Mouse (Mus musculus) gastrocnemius, adult 18-20 months (tissue): ENCODE results near the gene Dpp6. TPM values are rescaled to one million over a fixed set of nuclear protein-coding genes. Genes with fewer than 3 reads are reported as not detected.

ENCODE experiments used
- DNase-seq: peaks from one replicate; pipeline ENCODE4 v3.0.0; 2021; ENCODE audit warnings: low spot score
- long read RNA-seq, 2 experiments: library from polyadenylated mRNA; stranded (forward); transcript quantifications; one replicate each; pipeline ENCODE4 v2.0.0; 2021
- total RNA-seq, 2 experiments: library from RNA; stranded (reverse); gene quantifications; 2 replicates each; pipeline ENCODE4 v1.2.3; 2021

Dpp6 gene
- under 1 TPM; 0.57 to 0.59 TPM for total RNA-seq
- long read RNA-seq, experiment 1: 0 reads
- long read RNA-seq, experiment 2: 0 reads

DNA sequence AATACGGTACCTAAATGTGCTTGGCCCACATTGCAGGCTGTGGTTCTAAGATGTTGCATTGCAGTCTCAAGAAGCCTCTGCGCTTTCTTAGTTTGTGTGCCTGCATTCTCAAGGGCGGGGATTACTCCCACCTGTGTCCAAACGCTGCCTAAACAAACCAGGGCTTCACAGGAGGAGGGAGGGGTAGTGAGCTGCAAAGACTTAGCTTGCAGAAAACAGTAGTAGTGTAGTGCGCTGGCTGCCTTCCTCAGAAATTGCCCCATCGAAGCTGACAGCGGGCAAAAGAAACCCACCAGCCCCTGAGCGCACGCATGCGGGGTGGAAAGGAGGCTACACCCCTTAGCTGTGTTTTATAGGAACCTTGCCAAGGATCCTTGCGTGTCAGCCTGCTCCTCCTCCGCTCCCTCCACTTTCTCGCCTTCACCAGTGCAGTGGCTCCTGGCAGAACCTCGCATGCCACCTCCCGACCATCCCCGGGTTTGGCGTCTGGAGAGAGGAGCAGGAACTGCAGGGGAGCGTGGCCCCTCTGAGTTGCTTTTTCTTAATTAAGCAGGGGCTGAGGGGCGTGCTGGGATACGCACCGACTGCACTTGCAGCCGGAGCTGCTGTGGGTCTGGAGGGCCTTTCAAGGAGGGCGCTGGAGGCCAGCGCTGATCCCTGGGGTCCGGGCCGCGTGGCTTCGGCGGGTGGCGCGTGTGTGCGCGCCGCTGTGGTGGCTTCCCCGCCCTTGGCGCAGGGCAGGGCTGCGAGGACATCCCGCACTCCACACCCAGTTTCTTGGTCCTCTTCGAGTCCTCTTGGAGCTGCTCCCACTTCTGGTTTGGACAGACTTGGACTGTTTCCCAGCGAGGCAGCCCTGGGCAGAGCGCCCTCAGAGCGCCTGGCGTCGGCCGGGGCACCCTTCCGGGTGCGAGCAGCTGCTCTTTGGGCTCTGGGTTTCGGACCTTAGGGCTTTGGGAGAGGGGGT, at the start of gene Dpp6:
TSS of gene Dpp6 (plus strand) at position 229 of the 967 bp plus-strand sequence.
- no peak for DNase-seq

DNA sequence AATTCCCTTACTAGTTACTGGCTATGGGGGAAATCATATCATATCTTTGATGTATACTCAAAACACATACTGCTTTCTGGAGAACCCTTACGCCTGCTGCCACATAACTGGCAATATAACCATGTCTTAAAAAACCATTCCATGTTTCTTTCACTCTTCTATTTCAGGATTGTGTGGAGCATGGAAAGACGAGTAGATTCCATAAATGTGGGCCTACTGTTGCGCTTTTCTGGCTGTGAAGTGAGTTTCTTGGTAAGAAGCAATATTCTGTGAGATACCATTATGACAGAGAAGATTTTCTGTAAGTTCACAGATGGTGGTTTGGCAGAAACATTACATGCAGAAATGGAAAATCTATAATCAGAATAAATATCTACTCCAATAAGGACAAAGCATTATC, 33.0 kb upstream of the Dpp6 start:
- no peak for DNase-seq

DNA sequence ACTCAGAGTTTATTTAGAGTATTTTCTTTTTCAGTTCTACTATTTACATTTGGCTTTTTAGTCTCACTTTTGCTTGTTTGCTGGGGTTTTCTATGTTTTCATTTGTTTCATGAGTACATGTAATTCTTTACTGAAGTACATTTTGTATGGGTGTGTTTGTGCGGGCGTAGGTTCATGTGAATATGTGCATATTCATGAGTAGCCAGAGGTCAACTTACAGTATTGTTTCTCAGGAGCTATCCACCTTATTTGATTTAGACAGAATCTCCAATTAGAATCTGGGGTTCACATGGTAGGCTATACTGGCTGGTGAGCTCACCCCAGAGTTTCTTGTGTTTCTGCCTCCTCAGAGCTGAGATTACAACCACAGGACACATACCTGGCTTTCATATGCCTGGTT, 21.5 kb upstream of the Dpp6 start:
- no peak for DNase-seq

DNA sequence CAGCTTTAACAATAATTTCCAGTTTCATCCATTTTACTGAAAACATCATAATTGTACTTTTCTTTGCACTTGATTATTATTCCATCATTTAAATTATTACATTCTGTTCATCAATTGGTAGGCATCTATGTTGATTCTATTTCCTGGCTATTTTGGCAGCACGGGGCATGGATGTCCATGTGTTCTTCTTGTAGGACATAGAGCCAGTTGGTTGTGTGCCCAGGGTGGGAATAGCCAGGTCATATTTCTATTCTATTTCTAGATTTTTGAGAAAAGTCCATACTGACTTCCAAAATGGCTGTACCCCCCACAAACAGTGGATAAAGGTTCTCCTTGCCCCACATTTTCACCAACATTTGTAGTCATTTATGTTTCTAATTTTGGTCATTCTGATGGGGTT, 19.0 kb downstream of the Dpp6 start:
- no peak for DNase-seq

DNA sequence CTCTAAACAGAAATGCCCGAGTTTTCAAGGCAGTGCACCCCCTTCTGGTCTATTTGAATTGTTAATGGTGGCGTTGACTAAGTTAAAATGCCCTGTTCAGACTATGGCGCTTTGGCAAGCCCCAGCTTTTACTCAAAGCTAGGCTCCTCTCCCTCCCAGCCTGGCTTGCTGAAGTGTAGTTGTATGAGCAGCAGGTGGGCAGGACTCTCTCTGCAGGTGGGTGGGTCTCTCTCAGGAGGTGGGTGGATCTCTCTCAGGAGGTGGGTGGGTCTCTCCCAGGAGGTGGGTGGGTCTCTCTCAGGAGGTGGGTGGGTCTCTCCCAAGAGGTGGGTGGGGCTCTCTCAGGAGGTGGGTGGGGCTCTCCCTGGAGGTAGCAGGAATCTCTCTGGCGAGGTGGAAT, 24.1 kb downstream of the Dpp6 start:
- DNase-seq: no peak

DNA sequence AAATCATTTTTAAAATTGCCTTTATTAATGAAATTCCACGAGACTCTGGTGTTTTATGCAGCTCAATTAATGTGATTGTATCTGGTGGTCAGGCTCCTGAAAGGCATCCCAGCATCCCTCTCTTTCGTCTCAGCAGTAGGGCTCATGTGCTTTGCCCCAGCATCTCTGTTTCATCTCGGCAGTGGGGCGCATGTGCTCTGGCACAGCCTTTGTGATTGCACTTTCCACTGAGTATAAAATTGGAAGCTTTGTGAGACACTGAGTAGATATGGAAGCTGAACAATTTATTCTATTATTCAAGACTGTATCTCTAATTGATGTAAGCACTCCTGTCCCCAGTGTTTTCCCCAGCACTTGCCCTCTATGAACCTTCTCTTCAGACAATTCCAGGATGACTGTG, 37.7 kb downstream of the Dpp6 start:
- DNase-seq: no peak

DNA sequence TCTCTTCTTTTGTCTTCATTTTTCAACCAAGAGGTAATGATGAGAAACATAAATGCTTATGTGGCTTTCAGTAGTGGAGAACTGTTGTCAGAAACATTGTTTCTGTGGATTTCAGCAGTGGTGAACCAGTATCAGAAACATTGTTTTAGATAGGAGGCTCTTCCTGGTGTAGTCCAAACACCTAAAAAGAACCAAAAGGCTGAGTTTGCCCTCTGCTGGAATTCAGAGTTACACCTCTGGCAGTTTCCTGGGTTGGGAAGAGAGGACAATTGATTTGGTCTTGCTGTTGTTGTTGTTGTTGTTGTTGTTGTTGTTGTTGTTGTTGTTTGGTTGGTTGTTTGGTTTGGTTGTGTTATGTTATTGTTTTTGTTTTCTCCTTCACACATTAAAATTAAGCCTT, 58.4 kb downstream of the Dpp6 start:
- no peak for DNase-seq

DNA sequence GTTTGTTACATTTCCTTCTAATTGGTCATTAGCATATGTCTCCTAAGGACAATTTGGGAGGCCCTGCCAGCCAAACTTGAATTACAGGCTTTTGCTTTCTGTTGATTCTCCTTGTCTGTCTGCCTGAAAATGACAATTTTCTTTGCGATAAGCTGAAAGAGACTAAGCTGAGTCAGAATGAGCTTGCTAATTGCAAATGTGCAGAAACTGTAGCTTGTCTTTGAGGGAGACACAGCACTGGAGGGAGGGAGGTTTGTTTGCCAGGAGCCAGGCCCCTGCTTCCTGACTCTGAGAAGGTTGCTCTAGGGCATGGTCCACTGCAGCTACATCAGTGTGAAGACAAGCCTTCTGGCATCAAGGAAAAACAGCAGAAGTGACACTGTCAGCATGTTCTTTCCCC, 70.5 kb downstream of the Dpp6 start:
- DNase-seq: no peak

DNA sequence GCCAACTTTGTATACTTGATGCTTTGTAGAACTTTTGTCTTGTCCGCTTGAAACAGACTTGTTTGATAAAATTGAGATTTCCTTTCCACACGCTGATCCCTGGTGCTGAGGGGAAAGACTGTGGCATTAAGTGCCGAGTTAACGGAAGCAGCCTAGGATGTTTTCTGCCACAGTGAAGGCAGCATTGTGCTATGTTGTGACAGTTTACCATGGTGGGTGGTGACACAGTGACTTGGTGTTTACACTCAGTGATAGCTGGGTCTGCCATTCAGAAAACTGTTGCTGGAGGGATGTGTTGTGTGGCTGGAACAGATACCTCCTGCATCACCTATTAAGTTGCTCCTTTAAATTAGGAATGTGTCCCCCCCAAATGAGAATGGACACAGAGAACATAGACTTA, 71.1 kb downstream of the Dpp6 start:
- DNase-seq: no peak

DNA sequence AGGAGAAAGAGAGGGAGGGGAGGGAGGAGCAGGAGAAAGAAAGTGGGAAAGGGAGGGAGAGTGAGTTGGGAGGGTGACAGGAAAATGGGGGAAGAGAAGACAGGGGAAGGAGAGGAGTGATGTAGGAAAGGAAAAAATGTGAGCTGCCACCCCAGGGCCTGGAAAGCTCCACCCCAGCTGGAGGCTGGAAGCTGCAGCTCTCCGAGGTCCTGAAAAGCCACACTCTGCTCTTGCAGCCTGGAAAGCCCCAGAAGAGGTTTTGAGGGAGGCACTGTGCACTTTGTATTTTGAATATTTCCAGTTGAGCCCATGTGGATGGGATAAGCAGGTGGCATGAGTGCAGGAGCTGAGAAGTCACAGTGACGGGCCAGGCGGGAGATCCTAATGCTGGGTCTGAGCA, 77.3 kb downstream of the Dpp6 start:
- no peak for DNase-seq

DNA sequence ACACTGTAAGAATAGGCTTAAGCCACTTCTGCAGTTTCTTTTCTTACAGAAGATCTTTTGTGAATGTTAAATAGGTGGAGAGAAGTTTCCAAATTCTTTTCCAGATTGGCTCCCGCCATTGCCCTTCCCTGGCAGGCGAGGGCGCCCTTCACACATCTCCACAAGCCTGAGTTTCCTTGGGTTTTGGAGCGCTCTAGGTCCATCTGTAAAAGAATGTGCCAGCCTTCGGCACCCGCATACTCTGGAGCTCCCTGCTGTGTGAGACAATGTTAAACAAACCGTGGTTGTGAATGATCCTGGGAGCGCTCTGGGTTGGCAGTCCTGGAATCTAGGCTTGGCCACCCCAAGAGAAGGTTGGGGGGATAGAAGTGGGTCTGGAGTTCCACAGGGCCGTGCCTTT, 86.8 kb downstream of the Dpp6 start:
- no peak for DNase-seq

DNA sequence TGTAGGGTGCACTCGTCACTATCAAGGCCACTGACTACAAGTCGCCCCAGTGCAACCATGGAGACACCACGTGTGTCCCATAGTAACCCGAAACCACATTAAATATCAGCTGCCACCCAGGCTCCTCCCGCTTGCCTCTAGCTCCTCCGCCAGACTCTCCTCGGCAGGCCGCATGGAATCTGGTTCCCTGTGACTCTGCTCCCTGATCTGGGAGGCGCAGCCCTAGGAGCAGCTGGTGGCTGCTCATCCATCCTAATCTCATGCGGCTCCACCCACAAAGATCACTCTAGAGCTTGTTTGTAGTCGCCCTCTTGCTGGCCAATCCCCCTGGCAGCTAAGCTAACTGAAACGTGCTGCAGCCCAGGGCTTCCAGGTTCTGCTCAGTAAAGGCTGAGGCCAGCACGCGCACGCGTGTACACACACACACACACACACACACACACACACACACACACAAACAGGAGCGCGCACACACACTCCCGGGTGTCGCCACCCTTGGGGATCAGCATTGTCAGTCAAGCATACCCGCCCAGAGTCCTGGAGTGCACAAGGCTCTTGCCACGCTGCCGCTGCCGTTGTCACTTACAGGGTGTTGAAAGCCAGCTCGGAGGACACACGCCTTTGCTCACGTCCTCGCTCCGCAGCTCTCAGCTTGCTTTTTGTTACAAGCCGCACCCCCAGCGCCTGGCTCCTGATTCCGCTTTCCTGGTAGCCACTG, 87.5 kb downstream of the Dpp6 start:
- no peak for DNase-seq

DNA sequence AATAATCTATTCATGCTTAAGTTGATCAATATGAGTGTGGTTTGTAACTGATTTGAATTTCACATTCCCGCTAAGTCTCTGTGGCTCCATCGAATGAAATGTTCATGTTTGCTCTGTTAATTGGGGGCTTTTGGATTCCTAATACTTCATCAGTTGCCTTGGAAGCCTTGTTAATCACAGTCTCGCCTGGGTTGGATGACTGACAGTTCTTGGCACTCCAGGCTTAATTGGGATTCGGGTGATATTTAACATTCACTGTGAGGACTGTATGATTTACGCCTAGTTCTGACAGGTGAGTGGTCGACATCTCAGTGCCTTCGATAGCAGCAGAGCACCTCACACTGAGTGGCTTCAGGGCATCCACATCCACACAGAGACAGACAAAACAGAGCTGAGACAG, 90.1 kb downstream of the Dpp6 start:
- no peak for DNase-seq

DNA sequence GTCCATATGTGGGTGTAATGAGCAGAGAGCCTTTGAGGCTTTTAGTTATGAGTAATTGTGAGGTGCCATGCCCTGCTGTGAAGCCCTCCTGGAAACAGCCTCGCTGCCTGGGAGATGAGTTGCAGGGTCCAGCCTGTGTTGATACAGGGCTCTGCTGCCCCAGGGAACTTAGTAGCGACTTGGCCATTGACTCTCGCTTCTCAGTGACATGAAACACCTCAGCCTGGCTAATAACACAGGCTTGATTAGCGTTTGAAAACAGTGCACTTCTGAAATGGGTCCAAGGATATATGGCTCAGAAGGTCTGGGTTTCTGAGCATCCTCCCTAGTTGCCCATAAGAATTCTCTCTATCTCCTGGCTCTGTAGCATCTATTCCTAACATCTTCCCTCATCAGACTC, 91.6 kb downstream of the Dpp6 start:
- no peak for DNase-seq

DNA sequence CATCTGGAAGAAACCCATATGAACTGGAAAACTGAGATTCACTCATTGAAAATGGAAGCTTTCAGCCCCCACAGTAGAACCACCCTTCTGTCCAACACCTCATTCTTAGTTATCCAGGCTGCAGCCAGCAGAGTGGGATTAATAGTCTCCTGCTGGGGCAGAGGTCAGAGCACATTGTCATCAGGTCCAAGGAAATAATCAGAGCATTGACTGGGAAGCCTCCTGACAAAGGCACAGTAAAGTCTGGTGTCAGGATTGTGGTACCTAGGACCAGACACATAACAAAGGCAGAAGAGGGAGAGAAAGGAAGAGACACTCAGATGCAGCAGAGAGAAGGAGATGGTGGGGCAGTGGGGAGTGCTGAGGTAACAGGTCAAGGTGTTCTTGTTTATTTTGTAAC, 93.3 kb downstream of the Dpp6 start:
- DNase-seq: no peak

DNA sequence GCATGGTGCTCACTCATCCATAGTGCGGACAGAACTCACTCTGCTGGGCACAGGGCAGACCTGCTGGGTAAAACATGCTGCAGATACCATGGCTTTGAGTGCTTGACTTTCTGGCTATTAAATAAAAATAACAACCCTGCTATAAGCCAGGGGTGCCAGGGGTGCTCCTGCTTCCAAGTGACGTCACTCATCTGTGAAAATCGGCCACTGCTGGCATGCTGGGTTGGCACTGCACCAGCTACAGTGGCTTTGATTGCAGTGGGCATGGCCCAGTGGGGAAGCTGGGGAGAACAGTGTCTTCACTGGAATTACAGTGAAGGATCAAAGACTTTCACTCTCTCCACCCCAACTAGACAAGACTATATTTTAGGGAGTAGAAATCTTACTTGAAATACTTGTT, 95.0 kb downstream of the Dpp6 start:
- DNase-seq: no peak

DNA sequence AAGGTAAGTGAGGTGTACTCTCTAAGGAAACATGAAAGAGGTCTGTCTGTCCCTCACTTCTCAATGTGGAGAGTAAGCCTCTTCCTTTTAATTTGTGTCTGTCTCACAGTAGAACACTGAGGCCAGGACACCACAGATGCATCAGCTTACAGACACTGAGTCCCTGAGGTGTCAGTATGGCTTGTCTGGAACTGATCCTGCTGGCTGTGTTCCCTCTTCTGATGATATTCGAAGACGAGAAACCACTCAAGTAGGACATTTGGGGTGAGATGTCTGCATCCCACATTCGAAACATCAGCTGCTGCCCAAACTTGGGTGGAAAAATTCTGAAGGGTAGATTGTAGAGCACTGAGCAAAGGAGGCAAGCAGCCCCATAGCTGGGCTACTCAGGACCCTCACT, 101.8 kb downstream of the Dpp6 start:
- DNase-seq: no peak

DNA sequence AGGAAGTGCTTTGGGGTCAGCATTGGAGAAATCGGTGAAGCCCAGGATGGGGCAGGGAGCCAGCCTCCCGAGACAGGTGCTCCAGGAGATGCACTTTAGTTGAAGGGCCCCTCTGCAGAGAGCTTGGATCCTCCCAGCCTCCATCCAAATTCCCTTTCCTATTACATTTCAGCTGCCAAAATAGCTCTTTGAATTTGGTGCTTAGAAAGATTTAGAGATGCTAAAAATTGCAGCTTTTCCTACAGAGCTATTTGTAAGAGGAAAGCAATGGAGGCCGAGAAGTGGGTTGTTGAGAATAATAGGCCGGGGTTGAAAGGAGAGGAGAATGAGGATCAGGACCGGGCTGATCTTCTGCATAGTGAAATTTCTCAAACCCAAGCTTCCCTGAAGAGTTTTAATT, 107.5 kb downstream of the Dpp6 start:
- no peak for DNase-seq

DNA sequence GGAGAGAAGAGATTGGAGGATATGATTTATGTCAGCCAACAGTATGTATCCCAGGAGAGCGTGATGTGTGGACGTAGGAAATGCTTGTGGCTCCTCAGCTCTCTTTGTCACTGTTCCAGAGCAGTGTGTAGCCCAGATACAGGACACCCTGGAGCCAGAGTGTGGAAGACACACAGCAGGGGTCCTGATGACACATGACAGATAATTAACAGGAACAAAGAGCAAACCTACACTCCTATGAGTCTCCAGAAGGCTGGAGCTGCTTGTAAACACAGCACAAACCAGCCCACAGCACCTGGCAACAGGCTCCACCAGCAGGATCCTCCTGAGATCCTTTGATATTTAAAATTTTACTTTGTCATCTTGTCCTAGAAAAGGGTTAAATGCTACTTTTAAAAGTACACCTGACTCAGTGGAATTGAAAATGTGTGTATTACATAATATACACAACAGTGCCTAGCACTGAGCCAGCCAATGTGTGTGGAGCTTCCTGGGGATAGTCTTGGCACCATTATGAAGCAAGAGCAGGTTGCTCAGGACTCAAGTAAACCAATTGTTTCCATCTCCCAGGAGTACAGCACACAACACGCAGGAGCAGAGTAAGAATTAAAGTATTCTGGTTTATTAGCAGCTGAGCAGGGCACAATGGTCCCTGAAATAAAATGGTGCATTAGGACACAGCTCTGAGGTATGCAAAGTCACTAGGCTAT, 115.6 kb downstream of the Dpp6 start:
- DNase-seq: no peak

DNA sequence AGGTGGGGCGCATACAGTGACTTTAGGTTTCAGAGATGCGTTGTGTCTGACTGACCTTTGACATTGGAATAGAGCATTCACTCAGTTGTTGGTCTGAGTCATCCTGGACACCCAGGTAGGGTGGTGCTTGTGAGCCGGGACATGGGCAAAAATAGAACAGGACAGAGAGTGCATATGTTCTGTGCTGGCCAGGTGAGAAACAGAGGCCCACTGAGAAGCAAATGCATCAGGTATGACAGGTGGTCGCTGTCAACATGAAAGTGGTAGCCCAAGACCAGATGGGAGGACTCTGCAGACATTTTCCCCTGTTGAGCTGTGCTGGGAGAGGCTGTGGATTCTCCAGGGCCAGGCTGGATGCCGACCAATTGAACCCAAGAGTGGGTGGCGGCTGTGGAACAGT, 117.9 kb downstream of the Dpp6 start:
- DNase-seq: no peak

DNA sequence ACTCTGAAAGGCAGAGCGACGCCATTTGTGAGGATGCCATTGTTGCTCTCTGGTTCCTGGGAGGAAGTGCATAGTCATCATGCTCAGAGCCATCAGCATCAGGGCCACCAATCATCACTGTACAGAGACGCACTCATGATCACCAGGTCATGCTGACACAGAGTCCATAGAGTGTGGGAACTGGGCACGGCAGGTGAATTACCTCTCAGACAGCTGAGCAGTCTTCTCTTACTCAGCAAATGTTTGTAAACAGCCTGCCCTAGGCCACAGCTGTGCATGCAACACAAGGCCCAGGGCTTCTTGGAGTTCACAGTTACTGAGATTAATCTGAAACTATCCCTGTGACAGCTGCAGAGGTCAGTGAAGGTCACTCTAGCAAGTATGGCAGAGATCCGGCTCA, 124.5 kb downstream of the Dpp6 start:
- no peak for DNase-seq
